Mouse (Mus musculus) olfactory bulb, adult 2 months (tissue): Measurements from ENCODE around the gene Cd160. TPM values are rescaled to one million over a fixed set of nuclear protein-coding genes. Genes with fewer than 3 reads are reported as not detected.

Experiments
- H3K27ac ChIP-seq: fragments of 200-500 bp; 2 replicates; pipeline ENCODE4 v1.5.1; 2012; ENCODE audit warnings: low read depth, low read length; ENCODE audit not compliant: insufficient read depth
- H3K4me1 ChIP-seq: fragments of 200-500 bp; 2 replicates; pipeline ENCODE4 v1.6.1; 2012; ENCODE audit warnings: low read length; ENCODE audit not compliant: control insufficient read depth, insufficient read depth
- H3K4me3 ChIP-seq: fragments of 200-500 bp; 2 replicates; pipeline ENCODE4 v1.5.1; 2012; ENCODE audit warnings: mild to moderate bottlenecking, low read depth, low read length, moderate library complexity; ENCODE audit not compliant: insufficient read depth
- CTCF ChIP-seq: fragments of 200-500 bp; IDR thresholded peaks from 2 replicates; pipeline ENCODE4 v1.5.1; 2012; ENCODE audit warnings: low read depth, mild to moderate bottlenecking, low read length, moderate library complexity; ENCODE audit not compliant: insufficient read depth
- POLR2A ChIP-seq: fragments of 200-500 bp; IDR thresholded peaks from 2 replicates; pipeline ENCODE4 v1.6.1; 2012; ENCODE audit warnings: mild to moderate bottlenecking, low read depth, low read length, moderate library complexity; ENCODE audit not compliant: insufficient read depth
- WGBS: fragments of 180-500 bp; shearing (Covaris S2); methylation state at CpG from one replicate; pipeline ENCODE4 v1.1.7; 2018; 5-methylcytosine and 5-hydroxymethylcytosine counted together
- polyA plus RNA-seq: library from polyadenylated mRNA; stranded (reverse); fragments of >200 nt; gene quantifications from 2 replicates; pipeline ENCODE4 v1.2.4, GENCODE M21; 2012; ENCODE audit warnings: low replicate concordance; ENCODE audit not compliant: missing spikeins, insufficient read depth, insufficient read length

Gene Cd160
- polyA plus RNA-seq, 1 experiment = not detected

GRCm38 (mm10) chr3:96777120-96777519, 52.0 kb downstream of the Cd160 start:
- 79% methylated on average over 3 of the region's 3 CpGs for WGBS
- Histone ChIP-seq H3K4me1 (peaks cover 5% of the 10 kb centered on the region), H3K4me3 (no peak overlapping the region), H3K27ac (no peak overlapping the region)
- no peak for TF ChIP-seq POLR2A
- no peak for TF ChIP-seq CTCF

- no peak overlapping the region for H3K27ac ChIP-seq
- H3K4me1 ChIP-seq = peaks cover 5% of the 10 kb centered on the region
- H3K4me3 ChIP-seq = no peak overlapping the region
- TF ChIP-seq POLR2A (no peak), CTCF (no peak)
- 16% methylated on average over 1 of the region's 1 CpGs for WGBS
These were observed 56.2 kb downstream of the Cd160 start for GRCm38 (mm10) chr3:96772949-96773348.

GRCm38 (mm10) chr3:96769971-96770370, 59.2 kb downstream of the Cd160 start:
- H3K4me3 ChIP-seq = no peak overlapping the region
- no peak for TF ChIP-seq POLR2A
- TF ChIP-seq CTCF = no peak
- 90% methylated on average over 5 of the region's 5 CpGs for WGBS

GRCm38 (mm10) chr3:96764528-96764927, 64.6 kb downstream of the Cd160 start:
- WGBS = 96% methylated on average over 1 of the region's 1 CpGs
- Histone ChIP-seq H3K4me3 (no peak overlapping the region), H3K27ac (no peak overlapping the region), H3K4me1 (no peaks in the 10 kb centered on the region)
- no peak for TF ChIP-seq CTCF
- no peak for TF ChIP-seq POLR2A

More at GRCm38 (mm10) chr3:96769971-96770370, 59.2 kb downstream of the Cd160 start:
- peaks cover 5% of the 10 kb centered on the region for H3K4me1 ChIP-seq
- no peak overlapping the region for H3K27ac ChIP-seq

GRCm38 (mm10) chr3:96759695-96760094, 69.5 kb downstream of the Cd160 start:
- H3K4me1 ChIP-seq = no peaks in the 10 kb centered on the region
- WGBS = 82% methylated on average over 4 of the region's 4 CpGs
- TF ChIP-seq POLR2A = no peak
- no peak for TF ChIP-seq CTCF
- no peak overlapping the region for H3K4me3 ChIP-seq
- no peak overlapping the region for H3K27ac ChIP-seq

- 73% methylated on average over 7 of the region's 7 CpGs for WGBS
- no peaks in the 10 kb centered on the region for H3K4me1 ChIP-seq
- no peak overlapping the region for H3K4me3 ChIP-seq
- H3K27ac ChIP-seq = no peak overlapping the region
- no peak for TF ChIP-seq CTCF
These were observed 71.5 kb downstream of the Cd160 start for GRCm38 (mm10) chr3:96757691-96758090.

- no peak overlapping the region for H3K4me3 ChIP-seq
- no peaks in the 10 kb centered on the region for H3K4me1 ChIP-seq
- TF ChIP-seq CTCF (no peak), POLR2A (no peak)
- no peak overlapping the region for H3K27ac ChIP-seq
- WGBS = 98% methylated on average over 1 of the region's 1 CpGs
These were observed 73.2 kb downstream of the Cd160 start for GRCm38 (mm10) chr3:96755935-96756334.

Other genes with a start within 250 kb of the Cd160 start
- gene Polr3gl, start 235.2 kb downstream of the Cd160 start, polyA plus RNA-seq = not detected in 2 replicates
- gene Ankrd34a, start 232.7 kb downstream of the Cd160 start, polyA plus RNA-seq = not detected in 2 replicates
- not detected in 2 replicates for gene Lix1l, start 228.2 kb downstream of the Cd160 start, polyA plus RNA-seq
- not detected in 2 replicates for gene Rbm8a, start 199.4 kb downstream of the Cd160 start, polyA plus RNA-seq
- not detected in 2 replicates for gene Pex11b, start 194.0 kb downstream of the Cd160 start, polyA plus RNA-seq
- gene Gm42957, start 193.9 kb downstream of the Cd160 start, polyA plus RNA-seq = not detected in 2 replicates
- gene Itga10, start 183.8 kb downstream of the Cd160 start, polyA plus RNA-seq = not detected in 2 replicates
- gene Ankrd35, start 159.2 kb downstream of the Cd160 start, polyA plus RNA-seq = not detected in 2 replicates
- not detected in 2 replicates for gene Pias3, start 133.0 kb downstream of the Cd160 start, polyA plus RNA-seq
- not detected in 2 replicates for gene Nudt17, start 120.8 kb downstream of the Cd160 start, polyA plus RNA-seq
- gene Polr3c, start 101.7 kb downstream of the Cd160 start, polyA plus RNA-seq = not detected in 2 replicates
- gene Rnf115, start 101.7 kb downstream of the Cd160 start, polyA plus RNA-seq = not detected in 2 replicates
- not detected in 2 replicates for gene Pdzk1, start 67 bp downstream of the Cd160 start, polyA plus RNA-seq
- gene Gja5, start 75.3 kb upstream of the Cd160 start, polyA plus RNA-seq = not detected in 2 replicates
- gene Gpr89, start 76.0 kb upstream of the Cd160 start, polyA plus RNA-seq = not detected in 2 replicates
- gene Gja8, start 96.7 kb upstream of the Cd160 start, polyA plus RNA-seq = not detected in 2 replicates